Mouse (Mus musculus) lung, embryonic 16.5 days (tissue): ENCODE measurements at regions not wholly inside any gene's neighbourhood (a gene's known extent, or its start where the extent isn't known, plus 50 kb on each side); places are given as distances from the start of the nearest gene placed in this dataset.
A peak's percentile ranks its signal among the peaks of the same experiment; 100 is the strongest.

Experiments
- ATAC-seq: fragments of 200-750 bp; cut with Nextera tagmentation; 2 replicates; pipeline ENCODE4 v1.8.0; 2017; ENCODE audit warnings: low read depth, mild to moderate bottlenecking, moderate library complexity
- H3K27ac ChIP-seq: fragments of 300-500 bp; sonication (generic); 2 replicates; pipeline ENCODE4 v1.5.1; 2014; ENCODE audit warnings: mild to moderate bottlenecking, control low read depth, low read length
- H3K27me3 ChIP-seq: fragments of 300-500 bp; sonication (generic); 2 replicates; pipeline ENCODE4 v1.6.1; 2014; ENCODE audit warnings: low read depth, low read length, mixed read lengths; ENCODE audit not compliant: control insufficient read depth, insufficient read depth
- H3K36me3 ChIP-seq: fragments of 300-500 bp; sonication (generic); 2 replicates; pipeline ENCODE4 v1.6.1; 2014; ENCODE audit warnings: low read length; ENCODE audit not compliant: control insufficient read depth, insufficient read depth
- H3K4me1 ChIP-seq: fragments of 300-500 bp; sonication (generic); replicated peaks from 2 replicates; pipeline ENCODE4 v1.6.1; 2014; ENCODE audit warnings: low read length, mixed read lengths; ENCODE audit not compliant: control insufficient read depth, insufficient read depth
- H3K4me2 ChIP-seq: fragments of 300-500 bp; sonication (generic); 2 replicates; pipeline ENCODE4 v1.6.1; 2014; ENCODE audit warnings: low read depth, low read length, control low read depth
- H3K4me3 ChIP-seq: fragments of 300-500 bp; sonication (generic); 2 replicates; pipeline ENCODE4 v1.5.1; 2014; ENCODE audit warnings: mild to moderate bottlenecking, low read length, control low read depth
- H3K9ac ChIP-seq: fragments of 300-500 bp; sonication (generic); 2 replicates; pipeline ENCODE4 v1.6.1; 2014; ENCODE audit warnings: low read length, control low read depth
- H3K9me3 ChIP-seq: fragments of 300-500 bp; sonication (generic); 2 replicates; pipeline ENCODE4 v1.6.1; 2016; ENCODE audit warnings: low read length; ENCODE audit not compliant: control insufficient read depth
- WGBS: fragments of 180-500 bp; shearing (Covaris S2); extraction: QIAGEN DNeasy Blood & Tissue Kit; methylation state at CpG from one replicate; pipeline ENCODE4 v1.1.7; 2014; 5-methylcytosine and 5-hydroxymethylcytosine counted together

DNA sequence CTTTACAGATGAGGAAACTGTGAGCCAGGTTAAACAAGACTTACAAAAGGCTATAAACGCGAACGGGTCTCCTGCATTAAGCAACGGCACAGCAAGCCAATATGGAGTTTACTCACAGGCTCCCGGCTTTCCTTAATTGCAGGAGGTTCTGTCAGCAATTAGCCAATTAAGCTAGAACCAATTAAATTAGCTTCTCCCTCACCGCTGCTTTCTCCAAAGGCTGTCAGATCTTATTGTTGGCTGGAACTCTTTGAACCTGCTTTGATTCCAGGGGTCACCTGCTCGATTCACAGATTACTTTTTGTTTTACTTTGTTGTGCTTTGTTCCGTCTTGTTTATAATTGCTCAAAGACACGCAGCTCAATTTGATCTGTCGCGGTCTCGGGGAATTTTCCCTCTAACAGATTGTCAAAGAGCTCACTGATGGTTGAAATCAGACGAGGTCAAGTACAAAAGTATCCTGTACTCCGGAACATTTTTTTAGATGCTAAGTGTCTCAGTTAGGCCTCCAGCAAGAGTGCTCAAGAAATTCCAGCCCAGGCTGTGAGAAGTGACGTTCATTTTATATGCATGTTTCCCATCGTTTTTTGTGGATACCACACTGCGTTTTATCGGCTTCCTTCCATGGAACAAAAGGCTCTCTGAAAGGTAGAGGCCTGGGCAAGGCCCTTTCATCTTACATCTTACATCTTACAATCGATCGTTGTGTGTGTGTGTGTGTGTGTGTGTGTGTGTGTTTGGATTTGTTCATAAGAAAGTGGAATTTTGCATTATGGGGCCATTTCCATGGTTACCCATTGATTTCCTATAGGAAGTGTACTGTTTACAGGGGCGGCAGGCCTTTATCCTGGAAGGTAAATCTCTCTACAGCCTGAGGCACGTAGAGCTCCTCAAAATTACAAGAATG lies 181.9 kb downstream of the Lrrn1 start:
- Histone ChIP-seq H3K4me1 (no peaks in the 10 kb centered on the region), H3K9ac (no peak overlapping the region), H3K27ac (no peak overlapping the region), H3K27me3 (no peaks in the 10 kb centered on the region), H3K9me3 (no peaks in the 10 kb centered on the region), H3K4me3 (no peak overlapping the region), H3K4me2 (no peak overlapping the region), H3K36me3 (no peaks in the 10 kb centered on the region)
- no peak for ATAC-seq
- 40% methylated on average over 22 of the region's 22 CpGs for WGBS

DNA sequence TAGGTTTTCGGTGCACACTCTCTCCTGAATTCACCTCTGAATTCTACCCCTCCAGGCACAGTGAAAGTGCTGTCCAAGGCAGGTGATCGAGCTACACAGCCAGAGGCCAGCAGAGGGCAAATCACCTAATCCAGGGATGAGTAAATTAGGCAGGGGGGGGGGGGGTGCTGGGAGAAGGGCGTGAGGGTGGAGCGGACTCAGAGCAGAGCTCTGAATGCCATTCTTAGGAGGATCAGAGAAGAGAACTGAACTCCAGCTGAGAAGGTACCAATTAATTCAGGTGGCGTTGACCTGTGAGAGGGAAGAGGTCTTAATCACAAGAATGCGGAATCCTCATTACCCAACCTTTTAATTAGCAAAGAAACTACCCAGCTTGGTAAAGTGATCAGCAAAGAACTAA lies 183.5 kb downstream of the Lrrn1 start:
- H3K27me3 ChIP-seq, result no peaks in the 10 kb centered on the region
- H3K4me1 ChIP-seq, result no peaks in the 10 kb centered on the region
- H3K9ac ChIP-seq, result no peak overlapping the region
- H3K4me2 ChIP-seq, result no peak overlapping the region
- WGBS, result 37% methylated on average over 5 of the region's 6 CpGs
- no peak for ATAC-seq
- H3K27ac ChIP-seq, result no peak overlapping the region
- H3K9me3 ChIP-seq, result no peaks in the 10 kb centered on the region
- no peak overlapping the region for H3K4me3 ChIP-seq
- no peaks in the 10 kb centered on the region for H3K36me3 ChIP-seq

DNA sequence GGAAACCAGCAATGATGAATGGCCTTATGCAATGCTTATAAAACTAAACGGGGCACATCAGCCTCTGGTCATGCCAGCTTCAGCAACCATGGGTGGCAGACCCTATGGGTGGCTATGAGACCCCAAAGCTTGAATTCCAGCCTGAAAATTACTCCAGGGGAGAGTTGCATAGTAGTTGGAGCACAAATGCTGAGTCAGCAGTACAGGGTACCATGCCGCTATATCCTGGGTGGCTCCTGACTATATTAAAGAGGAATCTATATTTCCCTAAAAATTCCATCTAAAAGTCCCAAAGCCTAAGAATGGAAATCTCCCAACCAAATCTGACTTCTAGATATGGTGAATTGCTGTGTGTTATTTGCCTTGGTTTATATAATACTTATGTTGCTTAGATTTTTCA lies 187.6 kb downstream of the Lrrn1 start:
- WGBS, result 82% methylated on average over 2 of the region's 2 CpGs
- no peaks in the 10 kb centered on the region for H3K36me3 ChIP-seq
- no peak for ATAC-seq
- H3K9ac ChIP-seq, result no peak overlapping the region
- no peak overlapping the region for H3K4me2 ChIP-seq
- H3K4me3 ChIP-seq, result no peak overlapping the region
- no peaks in the 10 kb centered on the region for H3K9me3 ChIP-seq
- H3K27ac ChIP-seq, result no peak overlapping the region
- no peaks in the 10 kb centered on the region for H3K27me3 ChIP-seq
- H3K4me1 ChIP-seq, result no peaks in the 10 kb centered on the region

DNA sequence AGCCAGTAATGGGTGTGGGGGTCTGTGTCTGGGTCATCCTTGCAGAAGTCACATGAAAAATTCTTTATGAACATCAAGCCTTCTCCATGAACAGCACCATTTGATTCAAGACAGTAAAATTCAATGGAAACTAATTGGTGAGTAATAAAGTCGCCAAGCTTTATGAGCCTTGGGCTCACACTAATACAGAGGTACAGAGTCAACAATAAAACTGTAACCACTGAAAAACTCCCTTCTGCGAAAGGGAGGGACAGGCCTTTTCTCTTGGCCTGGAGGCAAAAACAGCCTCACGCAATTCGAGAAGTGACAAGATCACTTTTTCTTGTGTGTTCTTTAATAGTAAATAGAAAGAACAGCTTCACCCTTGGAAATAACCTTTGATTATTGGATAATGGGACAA lies 200.7 kb downstream of the Lrrn1 start:
- ATAC-seq, result no peak
- H3K27ac ChIP-seq, result no peak overlapping the region
- H3K27me3 ChIP-seq, result no peaks in the 10 kb centered on the region
- H3K36me3 ChIP-seq, result no peaks in the 10 kb centered on the region
- H3K9me3 ChIP-seq, result no peaks in the 10 kb centered on the region
- no peak overlapping the region for H3K4me2 ChIP-seq
- no peaks in the 10 kb centered on the region for H3K4me1 ChIP-seq
- H3K4me3 ChIP-seq, result no peak overlapping the region
- no peak overlapping the region for H3K9ac ChIP-seq
- 89% methylated on average over 4 of the region's 4 CpGs for WGBS

DNA sequence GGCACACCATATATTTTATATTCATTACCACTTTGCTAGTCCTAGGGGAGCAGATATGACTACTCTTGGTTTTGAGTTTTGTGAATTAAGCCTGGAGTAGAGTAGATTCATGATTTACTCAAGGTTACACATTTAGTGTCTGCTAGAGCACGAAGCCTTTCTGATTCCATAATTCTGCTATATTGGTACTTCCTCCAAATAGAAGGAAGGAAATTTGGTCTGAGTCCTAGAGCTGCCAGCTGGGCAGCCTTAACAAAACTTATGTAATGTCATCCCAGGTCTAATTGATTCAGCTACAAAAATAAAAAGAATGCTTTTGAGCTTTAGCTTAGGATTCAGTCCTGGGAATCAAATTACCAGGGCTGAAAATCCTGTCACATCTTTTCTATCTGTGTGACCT lies 205.2 kb downstream of the Lrrn1 start:
- Histone ChIP-seq H3K27ac (no peak overlapping the region), H3K9ac (no peak overlapping the region), H3K9me3 (no peaks in the 10 kb centered on the region), H3K27me3 (no peaks in the 10 kb centered on the region), H3K4me2 (no peak overlapping the region), H3K4me3 (no peak overlapping the region), H3K36me3 (no peaks in the 10 kb centered on the region), H3K4me1 (no peaks in the 10 kb centered on the region)
- 78% methylated on average over 1 of the region's 1 CpGs for WGBS
- no peak for ATAC-seq

DNA sequence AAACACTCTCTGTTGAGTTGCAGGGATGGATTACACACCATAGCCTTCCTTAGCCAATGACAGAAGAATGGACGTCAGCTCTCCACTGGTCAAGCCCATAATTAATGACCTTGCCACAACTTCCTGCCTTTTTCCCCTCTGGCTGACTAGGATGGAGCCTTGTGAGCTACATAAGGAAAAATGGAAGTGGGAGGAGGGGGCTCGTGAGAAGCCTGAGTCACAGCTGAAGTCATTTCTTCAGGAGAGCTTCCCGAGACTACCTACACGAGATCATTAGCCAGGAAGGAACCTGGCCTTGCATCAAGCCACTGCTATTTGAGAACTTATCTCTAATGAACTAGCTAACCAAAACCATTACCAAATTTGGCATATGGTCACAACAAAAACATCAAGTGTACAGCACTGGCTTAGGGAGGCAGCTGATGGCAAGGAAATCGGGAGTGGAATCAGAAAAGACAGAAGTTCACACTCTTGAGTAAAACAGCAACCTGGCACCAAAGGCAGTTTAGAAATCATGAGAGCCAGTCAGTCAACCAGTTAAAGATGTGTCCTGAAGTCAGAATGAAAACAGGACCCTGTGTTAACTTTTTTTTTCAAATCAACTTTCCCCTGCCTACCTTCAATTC lies 219.7 kb downstream of the Lrrn1 start:
- no peak overlapping the region for H3K27ac ChIP-seq
- no peaks in the 10 kb centered on the region for H3K9me3 ChIP-seq
- H3K4me1 ChIP-seq, result no peaks in the 10 kb centered on the region
- WGBS, result 61% methylated on average over 5 of the region's 5 CpGs
- no peak for ATAC-seq
- H3K4me3 ChIP-seq, result no peak overlapping the region
- no peak overlapping the region for H3K9ac ChIP-seq
- H3K4me2 ChIP-seq, result no peak overlapping the region
- H3K27me3 ChIP-seq, result no peaks in the 10 kb centered on the region
- H3K36me3 ChIP-seq, result no peaks in the 10 kb centered on the region

DNA sequence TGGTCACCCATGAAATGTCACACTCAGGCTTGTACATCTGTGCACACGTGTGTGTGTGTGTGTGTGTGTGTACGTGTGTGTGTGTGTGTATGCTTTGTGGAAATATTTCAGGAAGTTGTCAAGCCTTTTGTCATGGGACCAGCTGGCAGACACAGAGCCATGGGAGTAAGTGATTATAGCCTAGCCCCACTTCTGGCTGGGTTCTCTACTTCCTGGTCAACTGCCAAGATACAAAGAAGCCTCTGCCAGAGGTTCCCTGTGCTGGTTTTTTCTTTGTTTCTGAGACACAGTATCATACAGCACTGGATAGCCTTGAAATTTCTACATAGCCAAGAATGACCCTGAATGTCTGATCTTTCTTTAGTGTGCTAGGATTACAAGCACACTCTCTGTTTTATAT lies 220.2 kb downstream of the Lrrn1 start:
- ATAC-seq, result peak; percentile 57
- Histone ChIP-seq H3K9me3 (no peaks in the 10 kb centered on the region), H3K9ac (no peak overlapping the region), H3K4me2 (no peak overlapping the region), H3K4me3 (no peak overlapping the region), H3K27me3 (no peaks in the 10 kb centered on the region), H3K4me1 (no peaks in the 10 kb centered on the region), H3K27ac (no peak overlapping the region), H3K36me3 (no peaks in the 10 kb centered on the region)
- 29% methylated on average over 2 of the region's 2 CpGs for WGBS

DNA sequence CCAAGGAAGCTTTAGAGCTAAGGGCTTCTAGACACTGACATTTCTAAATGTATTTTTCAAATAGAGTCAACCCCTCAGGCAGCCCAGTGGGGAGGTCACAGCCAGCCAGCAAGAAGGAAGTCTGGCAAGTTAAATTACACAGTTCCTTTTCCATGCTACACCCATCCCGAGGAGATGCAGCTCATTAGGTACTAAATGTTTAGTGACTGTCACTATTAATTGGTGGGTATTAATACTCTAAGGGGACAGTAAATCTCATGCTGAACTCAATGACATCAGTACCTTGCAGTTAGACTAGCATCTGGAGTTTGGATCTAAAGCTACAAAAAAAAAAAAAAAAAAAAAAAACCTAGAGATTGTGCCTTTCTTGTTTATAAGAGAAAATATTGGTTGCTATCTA lies 222.6 kb downstream of the Lrrn1 start:
- Histone ChIP-seq H3K27ac (no peak overlapping the region), H3K9ac (no peak overlapping the region), H3K9me3 (no peaks in the 10 kb centered on the region), H3K4me1 (no peaks in the 10 kb centered on the region), H3K27me3 (no peaks in the 10 kb centered on the region), H3K36me3 (no peaks in the 10 kb centered on the region), H3K4me3 (no peak overlapping the region), H3K4me2 (no peak overlapping the region)
- no peak for ATAC-seq
- 51% methylated on average over 1 of the region's 1 CpGs for WGBS

DNA sequence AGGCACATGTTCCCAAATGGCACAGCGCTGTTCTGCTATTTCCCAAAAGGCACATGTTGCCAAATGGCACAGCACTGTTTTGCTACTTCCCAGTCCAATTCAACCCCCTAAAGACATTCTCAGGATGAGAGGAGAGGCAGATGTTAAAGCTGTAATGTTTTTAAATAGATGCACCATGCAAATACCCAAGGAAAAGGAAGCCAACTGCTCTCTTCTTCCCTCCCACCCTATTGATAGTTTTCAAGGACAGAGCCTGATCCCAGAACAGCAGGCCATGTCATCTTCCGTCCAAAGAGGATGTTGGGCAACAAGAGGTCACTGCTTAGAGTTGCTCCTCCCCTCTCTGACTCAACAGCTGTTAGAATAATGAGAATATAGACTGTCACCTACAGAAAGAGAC lies 225.6 kb downstream of the Lrrn1 start:
- Histone ChIP-seq H3K4me1 (no peaks in the 10 kb centered on the region), H3K27me3 (no peaks in the 10 kb centered on the region), H3K9ac (no peak overlapping the region), H3K27ac (no peak overlapping the region), H3K4me3 (no peak overlapping the region), H3K9me3 (no peaks in the 10 kb centered on the region), H3K36me3 (no peaks in the 10 kb centered on the region), H3K4me2 (no peak overlapping the region)
- ATAC-seq, result no peak
- WGBS, result 65% methylated on average over 2 of the region's 2 CpGs
